Mouse (Mus musculus) lung, postnatal 0 days (tissue): ENCODE results near the gene Inpp5a.

Experiments
- CTCF ChIP-seq: IDR thresholded peaks from 2 replicates; pipeline ENCODE4 v1.5.1; 2016; ENCODE audit warnings: antibody characterized with exemption, mild to moderate bottlenecking
- EP300 ChIP-seq: IDR thresholded peaks from 2 replicates; pipeline ENCODE4 v1.6.1; 2016; ENCODE audit warnings: antibody characterized with exemption, mild to moderate bottlenecking, control low read depth

- TF ChIP-seq EP300 (peak; percentile 31; the same call in 1 of the 2 replicates), CTCF (no peak)
Observed at GRCm38 (mm10) chr7:139398530-139399021, 9.7 kb downstream of the Inpp5a start.
